Mouse (Mus musculus): ENCODE data around the gene Rgs9. TPM values are rescaled to one million over a fixed set of nuclear protein-coding genes. Genes with fewer than 3 reads are reported as not detected.
A peak's percentile ranks its signal among the peaks of the same experiment; 100 is the strongest.
"Not testable (repeated sequence)": the region's sequence is repeated elsewhere in the genome, so short reads cannot be mapped to it uniquely, and the experiment has no call there.

Rgs9 gene
- polyA plus RNA-seq, 1 experiment from 2014 or later: 3.3 TPM

DNA sequence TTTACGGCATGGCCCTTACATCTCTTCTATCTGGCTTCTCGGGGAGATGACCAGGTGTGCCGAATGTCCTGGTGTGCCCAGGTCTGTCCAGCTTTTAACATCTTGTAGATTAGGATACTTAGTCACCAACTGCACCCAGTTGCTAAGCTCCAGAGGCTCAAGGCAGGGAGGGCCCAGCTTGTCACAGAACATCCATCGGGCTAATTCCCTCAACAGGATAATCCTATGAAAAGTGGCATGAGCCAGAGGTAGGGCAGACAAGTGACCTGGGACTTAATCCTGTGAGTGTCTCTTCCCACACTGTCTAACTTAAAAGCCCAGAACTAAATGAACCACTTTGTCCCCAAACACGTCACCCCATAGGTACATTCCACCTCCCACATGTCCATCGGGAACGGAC lies 898 bp downstream of the Rgs9 start:
- H3K4me2 ChIP-seq: peak overlapping the region; percentile 89; the same call in 1 of the 2 replicates
- H3K4me1 ChIP-seq: peaks cover 11% of the 10 kb centered on the region; the same call in 1 of the 2 replicates
- H3K36me3 ChIP-seq: no peaks in the 10 kb centered on the region
- H3K9me3 ChIP-seq: no peaks in the 10 kb centered on the region
- H3K27ac ChIP-seq: no peak overlapping the region
- WGBS: 77% methylated on average over 7 of the region's 7 CpGs
- no peak overlapping the region for H3K4me3 ChIP-seq
- H3K9ac ChIP-seq: no peak overlapping the region
- no peaks in the 10 kb centered on the region for H3K27me3 ChIP-seq
- no peak for ATAC-seq (ENCODE audit: insufficient number of reproducible peaks, low FRiP score, low TSS enrichment, low read depth)

DNA sequence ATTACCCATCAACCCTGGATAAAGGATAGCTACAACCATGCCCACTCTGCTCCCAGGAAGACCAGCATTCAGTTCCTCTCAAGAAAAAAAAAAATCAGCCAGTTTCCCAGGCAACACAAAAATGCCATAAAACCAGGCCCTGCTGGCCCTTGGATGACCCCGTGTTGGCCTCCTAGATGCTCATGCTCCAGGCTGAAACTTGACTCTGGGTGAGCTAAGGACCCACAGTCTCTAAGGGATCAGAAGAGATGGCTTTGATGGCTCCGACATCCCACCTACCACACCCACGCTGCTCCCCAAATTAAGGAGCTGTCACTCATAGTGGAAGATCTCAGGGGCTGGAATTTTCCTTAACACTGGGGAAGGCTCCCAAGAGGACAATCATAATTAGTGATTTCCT lies 5.9 kb downstream of the Rgs9 start:
- WGBS: 29% methylated on average over 3 of the region's 3 CpGs
- Histone ChIP-seq H3K4me1 (peaks cover 4% of the 10 kb centered on the region; the same call in 1 of the 2 replicates), H3K9ac (no peak overlapping the region), H3K27me3 (no peaks in the 10 kb centered on the region), H3K4me2 (no peak overlapping the region), H3K36me3 (no peaks in the 10 kb centered on the region), H3K9me3 (no peaks in the 10 kb centered on the region), H3K4me3 (no peak overlapping the region), H3K27ac (no peak overlapping the region)
- ATAC-seq (ENCODE audit: insufficient number of reproducible peaks, low FRiP score, low TSS enrichment, low read depth): no peak

- H3K9ac ChIP-seq, H3K27ac ChIP-seq: not testable (repeated sequence)
- WGBS: 92% methylated on average over 9 of the region's 9 CpGs
Observed at GRCm38 (mm10) chr11:109289378-109289777, 8.6 kb downstream of the Rgs9 start.

DNA sequence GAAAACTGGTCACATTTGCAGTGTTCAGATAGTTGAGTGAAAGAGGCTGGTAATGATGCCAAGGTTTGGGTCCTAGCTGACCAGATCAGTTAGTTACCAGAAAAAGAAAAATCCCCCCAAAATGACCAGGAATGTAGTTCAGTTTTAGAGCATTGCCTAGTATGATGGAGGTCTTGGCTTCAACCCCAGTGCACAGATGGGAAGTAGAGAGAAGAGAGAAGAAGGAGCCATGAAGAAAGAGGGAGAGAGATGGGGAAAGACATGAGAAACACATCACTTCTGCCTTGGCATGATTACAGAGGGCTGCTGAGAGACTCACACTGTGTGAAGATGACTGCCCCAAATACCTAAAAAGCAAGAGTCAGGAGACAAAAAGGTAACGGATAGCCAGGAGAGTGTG lies 13.1 kb downstream of the Rgs9 start:
- no peaks in the 10 kb centered on the region for H3K9me3 ChIP-seq
- ATAC-seq (ENCODE audit: insufficient number of reproducible peaks, low FRiP score, low TSS enrichment, low read depth): no peak
- no peak overlapping the region for H3K9ac ChIP-seq
- WGBS: 89% methylated on average over 1 of the region's 1 CpGs
- H3K4me2 ChIP-seq: no peak overlapping the region
- no peak overlapping the region for H3K27ac ChIP-seq
- H3K27me3 ChIP-seq: no peaks in the 10 kb centered on the region
- no peak overlapping the region for H3K4me3 ChIP-seq
- no peaks in the 10 kb centered on the region for H3K4me1 ChIP-seq
- no peaks in the 10 kb centered on the region for H3K36me3 ChIP-seq

More at GRCm38 (mm10) chr11:109289378-109289777, 8.6 kb downstream of the Rgs9 start:
- ATAC-seq (ENCODE audit: insufficient number of reproducible peaks, low FRiP score, low TSS enrichment, low read depth); H3K4me2 ChIP-seq; H3K27me3 ChIP-seq; H3K4me1 ChIP-seq; H3K4me3 ChIP-seq; H3K9me3 ChIP-seq; H3K36me3 ChIP-seq: not testable (repeated sequence)

- no peaks in the 10 kb centered on the region for H3K36me3 ChIP-seq
- H3K9ac ChIP-seq: no peak overlapping the region
- H3K9me3 ChIP-seq: no peaks in the 10 kb centered on the region
- WGBS: 37% methylated on average over 7 of the region's 7 CpGs
- H3K4me1 ChIP-seq: peaks cover 6% of the 10 kb centered on the region; the same call in 1 of the 2 replicates
- no peak for ATAC-seq (ENCODE audit: insufficient number of reproducible peaks, low FRiP score, low TSS enrichment, low read depth)
- no peak overlapping the region for H3K4me2 ChIP-seq
- no peaks in the 10 kb centered on the region for H3K27me3 ChIP-seq
- peak overlapping the region; percentile 5; the same call in 1 of the 2 replicates for H3K27ac ChIP-seq
- H3K4me3 ChIP-seq: no peak overlapping the region
Observed at GRCm38 (mm10) chr11:109278186-109278585, 19.7 kb downstream of the Rgs9 start.

- H3K9ac ChIP-seq: no peak overlapping the region
- H3K4me1 ChIP-seq: peaks cover 20% of the 10 kb centered on the region
- H3K27ac ChIP-seq: no peak overlapping the region
- no peak for ATAC-seq (ENCODE audit: insufficient number of reproducible peaks, low FRiP score, low TSS enrichment, low read depth)
- H3K4me3 ChIP-seq: no peak overlapping the region
- H3K36me3 ChIP-seq: no peaks in the 10 kb centered on the region
- no peak overlapping the region for H3K4me2 ChIP-seq
- no peaks in the 10 kb centered on the region for H3K27me3 ChIP-seq
- H3K9me3 ChIP-seq: no peaks in the 10 kb centered on the region
- WGBS: 83% methylated on average over 9 of the region's 9 CpGs
Observed at GRCm38 (mm10) chr11:109271399-109271798, 26.5 kb downstream of the Rgs9 start.

DNA sequence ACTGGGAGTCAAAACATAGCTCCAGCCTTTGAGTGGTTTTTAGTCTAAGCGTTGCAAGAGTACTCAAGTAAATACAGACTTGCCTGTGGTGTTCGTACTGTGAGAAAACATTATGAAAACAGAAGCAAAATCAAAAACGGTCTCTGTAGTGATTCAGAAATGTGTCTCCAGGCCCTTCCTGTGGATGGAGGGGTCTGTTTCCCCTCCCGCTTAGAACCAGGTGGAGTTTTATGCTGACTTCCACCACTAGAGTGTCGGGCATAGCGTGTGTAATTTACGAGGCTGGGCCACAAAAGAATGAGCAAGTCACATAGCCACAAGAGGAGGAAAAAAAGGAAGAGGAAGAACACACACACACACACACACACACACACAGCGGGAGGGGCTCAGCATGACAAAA lies 27.6 kb downstream of the Rgs9 start:
- peak overlapping the region; percentile 22; the same call in 1 of the 2 replicates for H3K27ac ChIP-seq
- H3K4me3 ChIP-seq: no peak overlapping the region
- ATAC-seq (ENCODE audit: insufficient number of reproducible peaks, low FRiP score, low TSS enrichment, low read depth): no peak
- H3K9me3 ChIP-seq: no peaks in the 10 kb centered on the region
- no peaks in the 10 kb centered on the region for H3K36me3 ChIP-seq
- H3K4me2 ChIP-seq: peak overlapping the region; percentile 32; the same call in 1 of the 2 replicates
- WGBS: 21% methylated on average over 8 of the region's 8 CpGs
- H3K4me1 ChIP-seq: peaks cover 20% of the 10 kb centered on the region
- H3K27me3 ChIP-seq: no peaks in the 10 kb centered on the region
- no peak overlapping the region for H3K9ac ChIP-seq

GRCm38 (mm10) chr11:109269662-109270341 lies 28.1 kb downstream of the Rgs9 start:
- 0 out of 2 replicates have a peak, but pooled peaks have one; percentile 72 for ATAC-seq (ENCODE audit: insufficient number of reproducible peaks, low FRiP score, low TSS enrichment, low read depth)
- peaks cover 20% of the 10 kb centered on the region for H3K4me1 ChIP-seq
- no peaks in the 10 kb centered on the region for H3K9me3 ChIP-seq
- H3K9ac ChIP-seq: no peak overlapping the region
- H3K27me3 ChIP-seq: no peaks in the 10 kb centered on the region
- H3K4me3 ChIP-seq: no peak overlapping the region
- H3K4me2 ChIP-seq: peak overlapping the region; percentile 32
- 16% methylated on average over 16 of the region's 16 CpGs for WGBS
- no peaks in the 10 kb centered on the region for H3K36me3 ChIP-seq
- H3K27ac ChIP-seq: peak overlapping the region; percentile 22; the same call in 1 of the 2 replicates

- H3K4me2 ChIP-seq: peak overlapping the region; percentile 32
- no peak for ATAC-seq (ENCODE audit: insufficient number of reproducible peaks, low FRiP score, low TSS enrichment, low read depth)
- no peaks in the 10 kb centered on the region for H3K36me3 ChIP-seq
- H3K27ac ChIP-seq: peak overlapping the region; percentile 5; the same call in 1 of the 2 replicates
- H3K9me3 ChIP-seq: no peaks in the 10 kb centered on the region
- H3K4me1 ChIP-seq: peaks cover 20% of the 10 kb centered on the region
- no peak overlapping the region for H3K4me3 ChIP-seq
- 50% methylated on average over 5 of the region's 5 CpGs for WGBS
- H3K9ac ChIP-seq: no peak overlapping the region
- H3K27me3 ChIP-seq: no peaks in the 10 kb centered on the region
Observed at GRCm38 (mm10) chr11:109269283-109269661, 28.7 kb downstream of the Rgs9 start.

- no peak overlapping the region for H3K9ac ChIP-seq
- no peak overlapping the region for H3K4me3 ChIP-seq
- ATAC-seq (ENCODE audit: insufficient number of reproducible peaks, low FRiP score, low TSS enrichment, low read depth): no peak
- peaks cover 20% of the 10 kb centered on the region for H3K4me1 ChIP-seq
- no peak overlapping the region for H3K4me2 ChIP-seq
- no peak overlapping the region for H3K27ac ChIP-seq
- WGBS: 81% methylated on average over 12 of the region's 12 CpGs
- no peaks in the 10 kb centered on the region for H3K9me3 ChIP-seq
- no peaks in the 10 kb centered on the region for H3K36me3 ChIP-seq
- no peaks in the 10 kb centered on the region for H3K27me3 ChIP-seq
Observed at GRCm38 (mm10) chr11:109266161-109266910, 31.6 kb downstream of the Rgs9 start.

- Histone ChIP-seq H3K4me3 (no peak overlapping the region), H3K27ac (no peak overlapping the region), H3K36me3 (no peaks in the 10 kb centered on the region), H3K27me3 (no peaks in the 10 kb centered on the region), H3K4me2 (no peak overlapping the region), H3K9ac (no peak overlapping the region), H3K4me1 (peaks cover 7% of the 10 kb centered on the region), H3K9me3 (no peaks in the 10 kb centered on the region)
- 78% methylated on average over 11 of the region's 11 CpGs for WGBS
- ATAC-seq (ENCODE audit: insufficient number of reproducible peaks, low FRiP score, low TSS enrichment, low read depth): no peak
Observed at GRCm38 (mm10) chr11:109264159-109264768, 33.7 kb downstream of the Rgs9 start.

DNA sequence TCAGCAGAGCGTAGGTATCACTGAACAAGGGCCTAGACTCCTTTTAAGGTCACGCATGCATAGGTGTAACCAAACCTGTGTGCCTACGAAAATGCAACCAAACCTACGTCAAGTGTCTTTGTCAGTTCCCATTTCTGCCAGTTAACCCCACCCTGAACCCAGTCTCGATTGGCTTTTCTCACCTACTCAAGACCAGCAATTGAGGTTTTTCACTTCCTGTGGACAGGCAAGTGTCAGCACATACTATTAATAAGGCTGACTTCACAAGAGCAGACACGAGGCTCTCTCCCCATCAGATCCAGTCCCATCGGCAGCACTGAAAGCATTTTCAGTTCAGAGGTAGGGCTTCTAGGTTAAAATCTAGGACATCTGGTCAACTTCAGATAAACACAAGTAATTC lies 37.4 kb downstream of the Rgs9 start:
- H3K9me3 ChIP-seq: no peaks in the 10 kb centered on the region
- no peaks in the 10 kb centered on the region for H3K36me3 ChIP-seq
- H3K27me3 ChIP-seq: no peaks in the 10 kb centered on the region
- ATAC-seq (ENCODE audit: insufficient number of reproducible peaks, low FRiP score, low TSS enrichment, low read depth): no peak
- H3K27ac ChIP-seq: no peak overlapping the region
- H3K9ac ChIP-seq: no peak overlapping the region
- no peaks in the 10 kb centered on the region for H3K4me1 ChIP-seq
- H3K4me3 ChIP-seq: no peak overlapping the region
- 90% methylated on average over 7 of the region's 7 CpGs for WGBS
- H3K4me2 ChIP-seq: no peak overlapping the region

All from limb, embryonic 15.5 days (tissue).